Mouse (Mus musculus) neutrophil, adult 5-6 weeks (primary cell): Measurements from ENCODE around the gene Mms22l. TPM values are rescaled to one million over a fixed set of nuclear protein-coding genes. Genes with fewer than 3 reads are reported as not detected.
"Not testable (repeated sequence)": the region's sequence is repeated elsewhere in the genome, so short reads cannot be mapped to it uniquely, and the experiment has no call there.

ENCODE experiments used
- ATAC-seq: fragments of 151-379, 151-347 bp; 2 replicates; pipeline ENCODE4 v1.8.0; 2017; ENCODE audit warnings: mild to moderate bottlenecking, moderate TSS enrichment; ENCODE audit not compliant: insufficient number of reproducible peaks, poor library complexity, low FRiP score, severe bottlenecking; ENCODE audit errors: extremely low read depth
- total RNA-seq: library from RNA; stranded (forward); fragments of 200-1000 nt; gene quantifications from 2 replicates; pipeline ENCODE4 v1.2.3, GENCODE M21; 2017

Gene Mms22l
- total RNA-seq, 1 experiment from 2014 or later: 5.9 TPM

DNA sequence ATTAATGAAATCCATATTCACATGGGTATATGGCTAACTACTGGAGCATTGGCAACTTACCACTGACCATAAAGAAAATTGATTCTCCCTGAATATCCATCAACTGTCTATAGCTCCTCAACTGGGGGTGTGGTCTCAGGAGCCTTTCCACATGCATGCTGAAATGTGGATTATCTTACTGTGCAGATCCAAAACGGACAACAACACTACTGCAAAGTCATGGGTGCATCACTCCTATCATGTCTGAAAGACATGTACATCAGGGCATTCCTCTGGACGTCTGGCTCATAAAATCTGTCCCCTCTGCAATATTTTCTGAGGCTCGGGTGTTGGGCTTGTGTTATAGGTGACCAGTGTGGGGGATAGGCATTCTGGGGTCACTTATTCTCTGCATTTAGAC is 112.8 kb downstream of the Mms22l start:
- no peak for ATAC-seq

DNA sequence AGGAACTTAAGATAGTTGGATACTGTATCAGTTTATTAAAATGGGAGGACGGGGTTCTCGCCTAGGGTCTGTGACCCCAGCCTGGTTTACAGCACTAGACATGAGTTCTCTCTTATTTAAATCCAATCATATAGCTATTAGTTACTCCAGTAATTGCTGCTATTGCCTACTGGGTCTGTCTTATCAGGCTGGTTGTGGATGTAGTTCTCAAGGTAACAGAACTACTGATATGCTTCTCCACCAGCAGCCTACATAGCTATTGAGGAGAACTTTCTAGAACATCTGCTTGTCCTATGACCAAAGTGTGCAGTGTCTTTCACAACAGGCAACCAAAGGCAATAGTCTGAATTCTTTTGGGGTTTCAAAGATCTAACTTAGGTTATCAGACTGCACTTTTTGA is 113.3 kb downstream of the Mms22l start:
- no peak for ATAC-seq

DNA sequence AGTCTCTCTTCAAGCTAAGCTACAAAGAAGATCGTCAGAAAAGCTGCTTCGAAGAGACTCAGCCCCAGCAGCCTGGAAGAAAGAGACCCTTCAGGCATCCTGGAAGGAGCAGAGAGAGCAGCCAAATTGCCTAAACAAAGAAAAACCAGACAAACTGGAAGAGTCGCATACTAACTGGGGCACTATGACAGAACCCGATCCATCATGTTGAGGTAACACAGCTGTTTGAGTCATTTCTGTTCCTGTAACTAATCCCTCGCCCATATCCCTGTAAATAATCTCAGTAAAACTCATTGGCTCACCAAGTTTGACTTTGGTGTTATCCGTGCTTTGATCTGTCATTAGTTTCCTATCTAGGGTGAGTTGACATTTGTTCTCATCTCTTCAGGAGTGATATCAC is 123.8 kb downstream of the Mms22l start:
- no peak for ATAC-seq

DNA sequence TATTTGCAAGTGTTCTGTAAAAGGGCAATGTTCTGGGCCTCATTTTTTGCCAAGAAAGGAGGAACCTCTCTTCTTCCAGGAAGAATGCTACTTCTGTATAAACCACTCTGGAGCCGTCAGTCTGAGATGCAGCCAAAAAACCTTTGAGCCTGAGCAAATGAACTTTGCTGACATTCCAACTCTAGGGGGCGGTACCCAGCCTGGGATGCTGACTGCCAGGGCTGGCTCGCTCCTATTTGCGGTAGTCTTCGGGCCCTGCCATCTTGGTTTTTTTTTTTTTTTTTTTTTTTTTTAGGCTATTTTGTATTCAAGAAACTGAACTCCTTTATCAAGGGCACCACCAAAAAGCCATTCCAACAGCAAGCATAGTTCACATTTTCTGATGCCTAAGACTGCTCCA is 124.2 kb downstream of the Mms22l start:
- ATAC-seq: no peak

DNA sequence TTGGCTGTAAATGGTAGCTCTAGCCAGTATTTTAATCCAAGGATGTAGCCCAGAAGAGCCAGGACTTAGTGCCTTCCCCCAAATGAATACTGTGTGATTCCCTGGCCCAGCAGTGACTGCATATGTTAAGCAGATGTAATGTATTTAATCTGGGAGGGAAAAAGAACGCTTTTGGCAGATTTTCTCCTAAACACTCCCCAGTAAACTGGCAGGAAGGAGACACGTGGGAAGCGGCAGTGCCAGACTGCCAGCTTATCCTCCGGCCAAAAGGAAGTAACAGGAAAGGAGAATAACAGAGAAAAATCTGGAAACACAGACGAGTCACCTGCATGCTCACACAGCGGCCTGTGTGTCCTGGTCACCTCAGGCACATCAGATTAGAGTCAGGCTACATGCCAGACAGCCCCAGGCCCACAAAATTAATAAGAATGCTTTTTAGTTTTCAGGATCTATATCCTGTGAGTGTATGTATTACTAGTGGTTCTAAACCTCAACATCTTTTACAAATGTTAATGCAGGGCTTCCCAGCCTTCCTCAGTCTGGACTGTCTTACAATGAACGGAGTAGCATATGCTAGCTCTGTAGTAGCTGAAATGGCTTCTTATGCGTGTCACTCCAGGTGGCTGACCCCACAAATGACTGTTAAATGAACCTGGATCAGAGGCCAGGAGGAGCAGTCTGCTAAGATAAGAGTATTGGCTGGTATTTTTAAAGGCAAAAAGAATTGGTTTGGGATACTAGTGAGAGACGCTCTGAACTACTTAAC is 125.4 kb downstream of the Mms22l start:
- ATAC-seq: no peak

DNA sequence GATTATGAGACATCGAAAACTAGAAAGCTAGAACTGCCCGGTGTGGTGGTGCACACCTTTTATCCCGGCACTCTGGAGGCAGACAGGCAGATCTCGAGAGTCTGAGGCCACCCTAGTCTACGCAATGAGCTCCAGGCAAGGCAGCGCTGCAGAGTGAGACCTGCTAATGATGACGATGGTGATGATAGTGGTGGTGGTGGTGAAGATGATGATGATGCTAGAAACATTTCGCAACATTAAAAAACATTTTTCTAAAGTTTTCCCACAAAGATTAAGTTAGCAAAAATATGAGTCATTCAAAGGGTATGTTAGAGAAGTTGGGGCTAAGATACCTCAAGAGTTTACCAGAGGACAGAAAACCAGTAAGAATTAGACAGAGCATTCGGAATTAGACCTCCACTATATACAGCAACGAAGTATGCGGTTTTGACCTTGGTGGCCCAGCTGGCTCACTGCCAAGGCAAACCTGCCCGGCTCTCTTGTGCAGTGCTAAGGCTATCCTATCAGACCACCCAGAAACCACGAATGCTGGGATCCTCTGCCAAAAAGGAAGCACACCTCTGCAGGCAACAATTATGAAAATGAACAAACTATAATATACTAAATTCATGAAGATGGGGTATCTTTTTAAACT is 129.8 kb downstream of the Mms22l start:
- ATAC-seq: no peak

DNA sequence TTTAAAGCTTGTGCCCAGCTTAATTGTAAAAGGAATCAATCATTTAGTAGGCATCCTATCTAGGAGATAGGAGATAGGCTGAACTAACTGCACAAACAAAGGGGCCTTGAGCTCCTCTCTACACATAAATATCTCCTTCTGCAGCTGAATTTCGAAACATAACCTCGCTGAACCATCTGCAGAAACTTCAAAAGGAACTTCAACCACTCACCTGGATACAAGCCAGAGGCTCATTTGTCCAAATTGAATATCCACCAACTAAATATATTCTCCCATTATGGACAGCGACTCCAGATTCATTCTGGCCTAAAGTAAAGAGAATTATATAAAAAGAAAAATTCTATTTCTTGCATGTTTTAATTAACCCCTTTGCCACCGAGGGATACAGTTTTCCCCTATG is 130.4 kb downstream of the Mms22l start:
- no peak for ATAC-seq

DNA sequence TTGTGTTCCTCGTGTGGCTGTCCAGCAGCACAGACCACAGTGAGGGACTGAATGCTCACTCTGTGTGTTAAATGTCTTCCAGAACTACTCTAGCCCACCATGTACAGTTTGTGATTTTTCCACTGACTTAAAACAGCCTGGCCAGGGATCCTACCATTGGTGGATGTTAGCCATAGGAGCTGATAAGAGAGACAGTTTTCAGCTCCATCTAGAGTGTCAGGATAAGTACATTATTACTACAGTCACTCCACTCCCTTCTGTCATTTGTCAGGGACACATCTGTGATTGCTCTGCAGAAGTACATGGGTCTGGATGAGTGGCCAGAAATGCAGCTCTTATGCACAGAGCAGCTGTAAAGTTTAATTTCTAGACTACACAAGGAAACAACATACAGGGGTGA is 131.6 kb downstream of the Mms22l start:
- no peak for ATAC-seq

DNA sequence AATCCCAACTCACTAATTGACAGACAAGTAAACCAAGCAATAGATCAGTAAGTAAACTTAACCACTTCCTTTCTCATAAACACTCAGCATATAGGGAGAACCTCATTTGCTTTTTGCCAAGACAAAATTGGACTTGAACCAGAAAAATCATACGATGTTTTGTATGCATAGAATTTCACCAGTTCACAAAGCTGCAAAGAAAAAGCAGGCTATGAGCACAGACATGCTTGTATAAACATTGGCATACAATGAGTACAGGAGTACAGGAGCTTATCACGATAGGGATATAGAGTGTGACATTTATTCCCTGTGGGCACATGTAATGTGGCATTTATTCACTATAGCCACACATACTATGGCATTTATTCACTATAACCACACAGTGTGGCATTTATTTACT is 134.2 kb downstream of the Mms22l start:
- ATAC-seq: no peak

DNA sequence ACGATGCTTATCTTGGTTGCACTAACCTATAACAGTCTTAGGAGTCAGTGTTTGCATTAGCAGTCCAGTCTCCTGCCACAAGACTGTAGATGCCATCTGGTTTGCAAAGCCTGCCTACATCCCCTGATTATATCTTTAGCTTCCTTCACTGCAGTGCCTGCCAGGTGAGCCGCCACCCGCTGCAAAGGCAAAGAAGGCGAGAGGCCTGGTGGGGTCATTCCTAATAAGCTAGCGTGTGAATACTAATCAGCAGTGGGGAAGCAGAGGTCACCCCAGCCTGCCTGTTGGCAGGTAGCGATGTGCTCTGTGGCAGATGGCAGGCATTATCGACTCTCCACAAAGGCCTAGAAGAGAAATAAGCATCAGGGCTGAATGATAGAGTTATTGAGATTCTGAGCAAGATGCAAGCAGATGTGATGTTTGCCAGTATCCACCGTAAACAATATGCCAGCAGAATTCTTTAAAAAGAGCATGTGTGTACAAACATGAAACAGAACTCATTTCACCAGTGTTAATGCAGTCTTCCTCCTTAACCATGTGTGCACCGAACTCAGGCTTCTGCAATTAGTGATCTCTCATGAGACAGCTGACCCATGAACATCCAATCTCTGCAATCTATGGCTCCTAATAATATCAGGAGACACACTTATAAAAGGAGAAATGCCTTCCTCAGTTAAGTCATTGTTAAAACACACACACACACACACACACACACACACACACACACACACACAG is 135.1 kb downstream of the Mms22l start:
- ATAC-seq: no peak

DNA sequence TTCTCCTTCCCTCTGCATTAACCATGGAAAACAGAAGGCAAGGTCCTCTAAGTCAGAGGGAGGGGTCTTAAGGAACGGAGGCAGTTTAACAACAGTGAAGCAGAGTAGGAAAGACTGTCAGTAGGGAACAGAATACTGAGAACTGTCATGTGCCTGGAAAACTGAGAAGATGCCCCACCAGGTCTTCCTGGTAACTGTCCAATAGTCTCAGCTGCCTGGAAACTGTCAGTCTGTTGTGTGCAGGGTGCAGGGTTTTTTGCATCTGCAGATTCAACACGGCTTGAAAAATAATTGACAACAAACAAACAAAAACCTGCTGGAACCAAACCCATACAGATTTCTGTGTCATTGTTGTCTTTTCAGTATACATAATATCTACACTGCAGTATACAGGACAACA is 146.1 kb downstream of the Mms22l start:
- ATAC-seq: no peak

DNA sequence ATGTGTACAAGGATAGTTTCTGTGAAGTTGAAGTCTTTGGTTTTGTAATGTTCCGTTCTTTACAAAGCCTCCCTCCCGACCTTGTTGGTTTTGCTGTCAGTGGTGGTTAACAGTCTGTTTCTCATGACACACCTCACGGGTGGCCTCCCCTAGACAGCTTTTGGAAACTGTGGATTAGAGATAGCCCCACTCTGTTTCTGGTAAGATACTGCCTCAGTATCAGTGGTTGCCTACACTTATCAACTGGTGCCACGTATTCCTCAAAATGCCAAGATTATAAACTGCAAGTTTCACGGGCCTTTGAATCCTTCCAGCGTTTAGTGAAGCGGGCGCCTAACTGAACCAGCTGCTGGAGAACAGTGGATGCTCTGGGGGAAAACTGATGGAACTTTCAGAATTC is 148.5 kb downstream of the Mms22l start:
- ATAC-seq: not testable (repeated sequence)
